Mouse (Mus musculus) MEL (cell line): ENCODE results near the gene Med8. TPM values are rescaled to one million over a fixed set of nuclear protein-coding genes. Genes with fewer than 3 reads are reported as not detected.

Source experiments
- DNase-seq: peaks from one replicate; pipeline ENCODE4 v3.0.0; 2011; ENCODE audit warnings: low read depth, low spot score
- H3K27ac ChIP-seq: 2 replicates; pipeline ENCODE4 v1.5.1; 2012; ENCODE audit warnings: low read depth, mild to moderate bottlenecking, control low read depth, low read length, moderate library complexity; ENCODE audit not compliant: control insufficient read depth
- H3K27me3 ChIP-seq, 2 experiments: fragments of 150-350 bp in 1 of 2; sonication (generic) in 1 of 2; 2 replicates each; pipeline ENCODE4 v1.6.1; 2012; ENCODE audit warnings: low read length in 2 of 2, mild to moderate bottlenecking in 2 of 2, improper control_type of control experiment in 1 of 2, moderate library complexity in 1 of 2; ENCODE audit not compliant: insufficient read depth in 2 of 2, control insufficient read depth in 1 of 2
- H3K36me3 ChIP-seq, 2 experiments: 2 replicates each; pipeline ENCODE4 v1.6.1; 2012 to 2014; ENCODE audit warnings: low read length in 2 of 2, improper control_type of control experiment in 1 of 2, inconsistent platforms in 1 of 2, mild to moderate bottlenecking in 1 of 2; ENCODE audit not compliant: insufficient read depth in 2 of 2, control insufficient read depth in 1 of 2
- H3K4me1 ChIP-seq, 2 experiments: fragments of 150-350 bp in 1 of 2; sonication (generic) in 1 of 2; 2 replicates each; pipeline ENCODE4 v1.6.1; 2012; ENCODE audit warnings: low read length in 2 of 2, improper control_type of control experiment in 1 of 2, mild to moderate bottlenecking in 1 of 2; ENCODE audit not compliant: insufficient read depth in 2 of 2, control insufficient read depth in 1 of 2
- H3K4me3 ChIP-seq, 2 experiments: fragments of 150-350 bp in 1 of 2; sonication (generic) in 1 of 2; 2 replicates each; pipeline ENCODE4 v1.5.1; 2012; ENCODE audit warnings: low read depth in 2 of 2, low read length in 2 of 2, mild to moderate bottlenecking in 2 of 2, moderate library complexity in 2 of 2, control low read depth in 1 of 2, improper control_type of control experiment in 1 of 2; ENCODE audit not compliant: control insufficient read depth in 1 of 2, insufficient read depth in 1 of 2
- H3K79me2 ChIP-seq: 2 replicates; pipeline ENCODE4 v1.6.1; 2012; ENCODE audit warnings: mild to moderate bottlenecking, low read length, moderate library complexity; ENCODE audit not compliant: control insufficient read depth, poor library complexity, insufficient read depth
- H3K9ac ChIP-seq: 2 replicates; pipeline ENCODE4 v1.6.1; 2012; ENCODE audit warnings: low read depth, mild to moderate bottlenecking, control low read depth, low read length, moderate library complexity; ENCODE audit not compliant: control insufficient read depth, poor library complexity, severe bottlenecking
- H3K9me3 ChIP-seq: fragments of 150-350 bp; sonication (generic); replicated peaks from 2 replicates; pipeline ENCODE4 v1.6.1; 2012; ENCODE audit warnings: mild to moderate bottlenecking, low read length, improper control_type of control experiment, moderate library complexity; ENCODE audit not compliant: insufficient read depth
- CHD2 ChIP-seq: IDR thresholded peaks from 2 replicates; pipeline ENCODE4 v1.6.1; 2011; ENCODE audit warnings: low read length, improper control_type of control experiment
- E2F4 ChIP-seq: IDR thresholded peaks from 2 replicates; pipeline ENCODE4 v1.6.1; 2011; ENCODE audit warnings: low read depth, low read length, improper control_type of control experiment, borderline replicate concordance
- ELF1 ChIP-seq: IDR thresholded peaks from 2 replicates; pipeline ENCODE4 v1.6.1; 2014; ENCODE audit warnings: low read depth, mild to moderate bottlenecking, inconsistent platforms, low read length, improper control_type of control experiment, moderate library complexity
- EP300 ChIP-seq, 2 experiments: IDR thresholded peaks; 2 replicates each; pipeline ENCODE4 v1.6.1; 2011; ENCODE audit warnings: improper control_type of control experiment in 2 of 2, low read length in 2 of 2, low read depth in 1 of 2, mild to moderate bottlenecking in 1 of 2
- GABPA ChIP-seq: IDR thresholded peaks from 2 replicates; pipeline ENCODE4 v1.6.1; 2012; ENCODE audit warnings: low read depth, mild to moderate bottlenecking, inconsistent platforms, low read length, improper control_type of control experiment, moderate library complexity
- GATA1 ChIP-seq: IDR thresholded peaks from 2 replicates; pipeline ENCODE4 v1.6.1; 2011; ENCODE audit warnings: low read depth, low read length, improper control_type of control experiment
- HCFC1 ChIP-seq: IDR thresholded peaks from 2 replicates; pipeline ENCODE4 v1.6.1; 2012; ENCODE audit warnings: low read depth, mild to moderate bottlenecking, inconsistent platforms, low read length, improper control_type of control experiment, moderate library complexity
- KAT2A ChIP-seq: conservative IDR thresholded peaks from 2 replicates; pipeline ENCODE4 v1.6.1; 2012; ENCODE audit warnings: low read depth, low read length, improper control_type of control experiment, inconsistent platforms
- MAFK ChIP-seq: IDR thresholded peaks from 2 replicates; pipeline ENCODE4 v1.6.1; 2011; ENCODE audit warnings: low read depth, mild to moderate bottlenecking, low read length, improper control_type of control experiment, borderline replicate concordance
- MAX ChIP-seq: IDR thresholded peaks from 2 replicates; pipeline ENCODE4 v1.6.1; 2011; ENCODE audit warnings: low read length, improper control_type of control experiment
- MAZ ChIP-seq: IDR thresholded peaks from 2 replicates; pipeline ENCODE4 v1.6.1; 2012; ENCODE audit warnings: low read depth, mild to moderate bottlenecking, inconsistent platforms, low read length, improper control_type of control experiment
- MEF2A ChIP-seq: IDR thresholded peaks from 2 replicates; pipeline ENCODE4 v1.6.1; 2014; ENCODE audit warnings: low read depth, mild to moderate bottlenecking, inconsistent platforms, low read length, improper control_type of control experiment; ENCODE audit not compliant: poor library complexity, insufficient replicate concordance, severe bottlenecking; ENCODE audit errors: extremely low read depth
- MYC ChIP-seq: IDR thresholded peaks from 2 replicates; pipeline ENCODE4 v1.6.1; 2011; ENCODE audit warnings: low read depth, mild to moderate bottlenecking, low read length, improper control_type of control experiment, moderate library complexity
- NELFE ChIP-seq: IDR thresholded peaks from 2 replicates; pipeline ENCODE4 v1.6.1; 2011; ENCODE audit warnings: low read depth, low read length, improper control_type of control experiment
- NRF1 ChIP-seq: IDR thresholded peaks from 2 replicates; pipeline ENCODE4 v1.6.1; 2014; ENCODE audit warnings: low read depth, mild to moderate bottlenecking, inconsistent platforms, low read length, improper control_type of control experiment, moderate library complexity; ENCODE audit not compliant: poor library complexity, insufficient read depth, severe bottlenecking
- POLR2A ChIP-seq, 2 experiments: IDR thresholded peaks; 2 replicates each; pipeline ENCODE4 v1.6.1; 2011 to 2012; ENCODE audit warnings: low read length in 2 of 2, mild to moderate bottlenecking in 2 of 2, control low read depth in 1 of 2, improper control_type of control experiment in 1 of 2, low read depth in 1 of 2, moderate library complexity in 1 of 2; ENCODE audit not compliant: control insufficient read depth in 1 of 2, insufficient read depth in 1 of 2, poor library complexity in 1 of 2
- POLR2AphosphoS2 ChIP-seq: IDR thresholded peaks from 2 replicates; pipeline ENCODE4 v1.6.1; 2011; ENCODE audit warnings: low read length, improper control_type of control experiment
- RAD21 ChIP-seq: IDR thresholded peaks from 2 replicates; pipeline ENCODE4 v1.6.1; 2011; ENCODE audit warnings: mild to moderate bottlenecking, low read depth, low read length, improper control_type of control experiment
- RCOR1 ChIP-seq: IDR thresholded peaks from 2 replicates; pipeline ENCODE4 v1.6.1; 2012; ENCODE audit warnings: low read depth, mild to moderate bottlenecking, inconsistent platforms, low read length, improper control_type of control experiment
- SIN3A ChIP-seq: IDR thresholded peaks from 2 replicates; pipeline ENCODE4 v1.6.1; 2012; ENCODE audit warnings: low read length, improper control_type of control experiment, inconsistent platforms
- SMC3 ChIP-seq: IDR thresholded peaks from 2 replicates; pipeline ENCODE4 v1.6.1; 2011; ENCODE audit warnings: low read depth, low read length, improper control_type of control experiment
- TAL1 ChIP-seq: IDR thresholded peaks from 2 replicates; pipeline ENCODE4 v1.6.1; 2012; ENCODE audit warnings: mild to moderate bottlenecking, inconsistent platforms, low read length, moderate library complexity, mixed read lengths
- USF1 ChIP-seq: IDR thresholded peaks from 2 replicates; pipeline ENCODE4 v1.6.1; 2014; ENCODE audit warnings: low read depth, mild to moderate bottlenecking, inconsistent platforms, low read length, improper control_type of control experiment, moderate library complexity
- USF2 ChIP-seq, 2 experiments: IDR thresholded peaks; 2 replicates each; pipeline ENCODE4 v1.6.1; 2011 to 2012; ENCODE audit warnings: improper control_type of control experiment in 2 of 2, low read length in 2 of 2, borderline replicate concordance in 1 of 2, inconsistent platforms in 1 of 2, low read depth in 1 of 2, mild to moderate bottlenecking in 1 of 2; ENCODE audit not compliant: insufficient read depth in 1 of 2
- ZC3H11A ChIP-seq: IDR thresholded peaks from 2 replicates; pipeline ENCODE4 v1.6.1; 2012; ENCODE audit warnings: low read depth, mild to moderate bottlenecking, inconsistent platforms, low read length, improper control_type of control experiment
- ZKSCAN1 ChIP-seq: IDR thresholded peaks from 2 replicates; pipeline ENCODE4 v1.6.1; 2012; ENCODE audit warnings: low read depth, mild to moderate bottlenecking, inconsistent platforms, low read length, improper control_type of control experiment, moderate library complexity
- ZMIZ1 ChIP-seq: IDR thresholded peaks from 2 replicates; pipeline ENCODE4 v1.6.1; 2012; ENCODE audit warnings: low read depth, mild to moderate bottlenecking, inconsistent platforms, low read length, improper control_type of control experiment, moderate library complexity
- ZNF384 ChIP-seq: IDR thresholded peaks from 2 replicates; pipeline ENCODE4 v1.6.1; 2012; ENCODE audit warnings: low read depth, mild to moderate bottlenecking, inconsistent platforms, low read length, improper control_type of control experiment
- polyA plus RNA-seq, 2 experiments: library from polyadenylated mRNA; stranded (reverse) in 1 of 2; unstranded in 1 of 2; fragments of >175 nt in 1 of 2; fragments of >200 nt in 1 of 2; gene quantifications; 2 replicates each; pipeline versions ENCODE4 v1.2.1 to v1.2.4; 2012; ENCODE audit warnings: low replicate concordance in 2 of 2, low read depth in 1 of 2; ENCODE audit not compliant: insufficient read length in 2 of 2, insufficient read depth in 1 of 2, missing spikeins in 1 of 2
- total RNA-seq: library from RNA; depleted of rRNA; stranded (reverse); fragments of 300-350 nt; gene quantifications from 2 replicates; pipeline ENCODE4 v1.2.3, GENCODE M21; 2012

Gene Med8
- total and polyA plus RNA-seq, 3 experiments, result 84.2 to 159 (median 134) TPM

GRCm38 (mm10) chr4:118410871-118411270 lies 1.7 kb downstream of the Med8 start:
- no peak overlapping the region for H3K4me3 ChIP-seq
- H3K27me3 ChIP-seq, result no peaks in the 10 kb centered on the region
- H3K9ac ChIP-seq, result no peak overlapping the region
- H3K79me2 ChIP-seq, result peaks cover 18% of the 10 kb centered on the region
- no peaks in the 10 kb centered on the region for H3K9me3 ChIP-seq
- no peak for DNase-seq
- peaks cover 8 to 13% of the 10 kb centered on the region in 2 experiments for H3K36me3 ChIP-seq
- TF ChIP-seq SIN3A, result no peak
- no peak for TF ChIP-seq TAL1
- TF ChIP-seq ZMIZ1, result no peak
- TF ChIP-seq ELF1, result no peak
- TF ChIP-seq ZNF384, result no peak
- no peak for TF ChIP-seq HCFC1
- no peak for TF ChIP-seq MEF2A
- TF ChIP-seq ZKSCAN1, result no peak
- TF ChIP-seq USF1, result no peak
- no peak for TF ChIP-seq ZC3H11A
- no peak; a peak in 1 of 4 replicates for TF ChIP-seq POLR2A (IDR thresholded peaks at IDR 0.05; ENCODE audit: control insufficient read depth in 1 of 2, insufficient read depth in 1 of 2, low read depth in 1 of 2, low read length in 2 of 2, poor library complexity in 1 of 2)
- no peak for TF ChIP-seq MAX
- no peak for TF ChIP-seq NRF1
- TF ChIP-seq E2F4, result no peak
- TF ChIP-seq GATA1, result no peak
- TF ChIP-seq RAD21, result no peak
- no peak for TF ChIP-seq MAZ
- no peak for TF ChIP-seq CHD2
- TF ChIP-seq EP300 (IDR thresholded peaks at IDR 0.05; ENCODE audit: low read depth in 1 of 2, low read length in 2 of 2), result no peak
- TF ChIP-seq, all 39 proteins: peak for 0
- H3K27ac ChIP-seq, result no peak overlapping the region
- H3K4me1 ChIP-seq, result peaks cover 4 to 17% of the 10 kb centered on the region in 2 experiments; a peak in 3 of 4 replicates

GRCm38 (mm10) chr4:118413553-118413952 lies 4.4 kb downstream of the Med8 start:
- no peak overlapping the region for H3K4me3 ChIP-seq
- DNase-seq, result no peak
- peaks cover 16% of the 10 kb centered on the region for H3K79me2 ChIP-seq
- H3K27ac ChIP-seq, result no peak overlapping the region
- H3K4me1 ChIP-seq, result peaks cover 2 to 9% of the 10 kb centered on the region in 2 experiments; a peak in 3 of 4 replicates
- H3K27me3 ChIP-seq, result no peaks in the 10 kb centered on the region
- H3K36me3 ChIP-seq, result peaks cover 8 to 9% of the 10 kb centered on the region in 2 experiments
- no peaks in the 10 kb centered on the region for H3K9me3 ChIP-seq
- no peak for TF ChIP-seq KAT2A
- no peak for TF ChIP-seq TAL1
- no peak for TF ChIP-seq HCFC1
- TF ChIP-seq MAZ, result no peak
- TF ChIP-seq MAX, result no peak
- no peak for TF ChIP-seq SMC3
- no peak for TF ChIP-seq NRF1
- TF ChIP-seq USF2 (IDR thresholded peaks at IDR 0.05; ENCODE audit: borderline replicate concordance in 1 of 2, insufficient read depth in 1 of 2, low read depth in 1 of 2, low read length in 2 of 2), result no peak
- no peak for TF ChIP-seq MYC
- TF ChIP-seq NELFE, result no peak
- TF ChIP-seq GATA1, result no peak
- no peak for TF ChIP-seq RCOR1
- no peak for TF ChIP-seq POLR2AphosphoS2
- no peak for TF ChIP-seq RAD21
- TF ChIP-seq ZKSCAN1, result no peak
- no peak for TF ChIP-seq MAFK
- TF ChIP-seq GABPA, result no peak
- H3K9ac ChIP-seq, result no peak overlapping the region
